Mouse (Mus musculus) stomach, embryonic 14.5 days (tissue): ENCODE results near the gene Abca9. TPM values are rescaled to one million over a fixed set of nuclear protein-coding genes. Genes with fewer than 3 reads are reported as not detected.

Source experiments
- ATAC-seq: fragments of 200-750 bp; cut with Nextera tagmentation; 2 replicates; pipeline ENCODE4 v1.8.0; 2017; ENCODE audit warnings: low read depth, moderate TSS enrichment; ENCODE audit not compliant: insufficient number of reproducible peaks, insufficient read depth, low FRiP score
- H3K27ac ChIP-seq: fragments of 300-500 bp; sonication (generic); 2 replicates; pipeline ENCODE4 v1.5.1; 2014; ENCODE audit warnings: mild to moderate bottlenecking, low read length, moderate library complexity, mixed read lengths
- H3K27me3 ChIP-seq: fragments of 300-500 bp; sonication (generic); 2 replicates; pipeline ENCODE4 v1.6.1; 2014; ENCODE audit warnings: low read length, control low read depth, mixed read lengths; ENCODE audit not compliant: control insufficient read depth, insufficient read depth
- H3K36me3 ChIP-seq: fragments of 300-500 bp; sonication (generic); 2 replicates; pipeline ENCODE4 v1.6.1; 2014; ENCODE audit warnings: mild to moderate bottlenecking, control low read depth, low read length, moderate library complexity, mixed read lengths; ENCODE audit not compliant: control insufficient read depth, insufficient read depth
- H3K4me1 ChIP-seq: fragments of 300-500 bp; sonication (generic); 2 replicates; pipeline ENCODE4 v1.6.1; 2014; ENCODE audit warnings: low read length, control low read depth, mixed read lengths; ENCODE audit not compliant: control insufficient read depth, insufficient read depth
- H3K4me2 ChIP-seq: fragments of 300-500 bp; sonication (generic); replicated peaks from 2 replicates; pipeline ENCODE4 v1.6.1; 2014; ENCODE audit warnings: low read depth, low read length, control low read depth
- H3K4me3 ChIP-seq: fragments of 300-500 bp; sonication (generic); 2 replicates; pipeline ENCODE4 v1.5.1; 2014; ENCODE audit warnings: low read depth, low read length, control low read depth
- H3K9ac ChIP-seq: fragments of 300-500 bp; sonication (generic); replicated peaks from 2 replicates; pipeline ENCODE4 v1.6.1; 2014; ENCODE audit warnings: low read depth, mild to moderate bottlenecking, control low read depth, low read length, moderate library complexity, mixed read lengths
- H3K9me3 ChIP-seq: fragments of 300-500 bp; sonication (generic); 2 replicates; pipeline ENCODE4 v1.6.1; 2016; ENCODE audit warnings: low read depth, low read length, control low read depth; ENCODE audit not compliant: control insufficient read depth
- WGBS: fragments of 180-500 bp; shearing (Covaris S2); extraction: QIAGEN DNeasy Blood & Tissue Kit; methylation state at CpG from one replicate; pipeline ENCODE4 v1.1.7; 2014; 5-methylcytosine and 5-hydroxymethylcytosine counted together
- polyA plus RNA-seq: library from polyadenylated mRNA; unstranded; fragments of >200 nt; fragmentation: Nextera tagmentation; extraction: Ambion mirVana; gene quantifications from 2 replicates; pipeline ENCODE4 v1.2.1, GENCODE M21; 2014

The Abca9 gene
- polyA plus RNA-seq, 1 experiment from 2014 or later, result 1.6 TPM

- Histone ChIP-seq H3K36me3 (no peaks in the 10 kb centered on the region), H3K27me3 (no peaks in the 10 kb centered on the region), H3K4me3 (no peak overlapping the region), H3K27ac (no peak overlapping the region), H3K4me1 (no peaks in the 10 kb centered on the region), H3K4me2 (no peak overlapping the region), H3K9me3 (no peaks in the 10 kb centered on the region), H3K9ac (no peak overlapping the region)
- WGBS, result 55% methylated on average over 6 of the region's 6 CpGs
- no peak for ATAC-seq
Observed at GRCm38 (mm10) chr11:110097465-110097864, 70.5 kb downstream of the Abca9 start.

- Histone ChIP-seq H3K9me3 (no peaks in the 10 kb centered on the region), H3K36me3 (no peaks in the 10 kb centered on the region), H3K27me3 (no peaks in the 10 kb centered on the region), H3K27ac (no peak within 1 kb of the TSS), H3K9ac (no peak within 1 kb of the TSS), H3K4me1 (no peaks in the 10 kb centered on the region), H3K4me3 (no peak within 1 kb of the TSS), H3K4me2 (no peak within 1 kb of the TSS)
- no peak for ATAC-seq
- WGBS, result 69% methylated on average over 5 of the region's 5 CpGs
Observed at GRCm38 (mm10) chr11:110095858-110096257, 72.1 kb downstream of the Abca9 start, which contains the start of gene Abca8a. TSS of gene Abca8a (minus strand) at chr11:110095978.

GRCm38 (mm10) chr11:110094846-110095380 is 73.1 kb downstream of the Abca9 start:
- no peak for ATAC-seq
- H3K4me1 ChIP-seq, result no peaks in the 10 kb centered on the region
- no peak overlapping the region for H3K4me3 ChIP-seq
- no peak overlapping the region for H3K9ac ChIP-seq
- no peak overlapping the region for H3K4me2 ChIP-seq
- no peaks in the 10 kb centered on the region for H3K9me3 ChIP-seq
- no peaks in the 10 kb centered on the region for H3K36me3 ChIP-seq
- no peaks in the 10 kb centered on the region for H3K27me3 ChIP-seq
- 71% methylated on average over 7 of the region's 7 CpGs for WGBS
- no peak overlapping the region for H3K27ac ChIP-seq

GRCm38 (mm10) chr11:110094236-110094635 is 73.8 kb downstream of the Abca9 start:
- no peaks in the 10 kb centered on the region for H3K9me3 ChIP-seq
- no peak overlapping the region for H3K27ac ChIP-seq
- ATAC-seq, result no peak
- H3K9ac ChIP-seq, result no peak overlapping the region
- no peaks in the 10 kb centered on the region for H3K36me3 ChIP-seq
- no peak overlapping the region for H3K4me2 ChIP-seq
- no peaks in the 10 kb centered on the region for H3K27me3 ChIP-seq
- H3K4me3 ChIP-seq, result no peak overlapping the region
- WGBS, result 76% methylated on average over 3 of the region's 3 CpGs
- H3K4me1 ChIP-seq, result no peaks in the 10 kb centered on the region

- 66% methylated on average over 2 of the region's 2 CpGs for WGBS
Observed at GRCm38 (mm10) chr11:110091328-110091727, 76.7 kb downstream of the Abca9 start.

GRCm38 (mm10) chr11:110072158-110072557 is 95.8 kb downstream of the Abca9 start:
- no peaks in the 10 kb centered on the region for H3K36me3 ChIP-seq
- H3K4me1 ChIP-seq, result no peaks in the 10 kb centered on the region
- 73% methylated on average over 3 of the region's 3 CpGs for WGBS
- no peak overlapping the region for H3K9ac ChIP-seq
- H3K4me2 ChIP-seq, result no peak overlapping the region
- no peak overlapping the region for H3K27ac ChIP-seq
- no peaks in the 10 kb centered on the region for H3K9me3 ChIP-seq
- no peak for ATAC-seq
- no peaks in the 10 kb centered on the region for H3K27me3 ChIP-seq
- no peak overlapping the region for H3K4me3 ChIP-seq

More at GRCm38 (mm10) chr11:110091328-110091727, 76.7 kb downstream of the Abca9 start:
- no peak overlapping the region for H3K4me3 ChIP-seq
- no peak overlapping the region for H3K4me2 ChIP-seq
- H3K4me1 ChIP-seq, result no peaks in the 10 kb centered on the region
- H3K9me3 ChIP-seq, result no peaks in the 10 kb centered on the region
- H3K9ac ChIP-seq, result no peak overlapping the region
- H3K27me3 ChIP-seq, result no peaks in the 10 kb centered on the region
- ATAC-seq, result no peak
- no peaks in the 10 kb centered on the region for H3K36me3 ChIP-seq
- H3K27ac ChIP-seq, result no peak overlapping the region

- no peaks in the 10 kb centered on the region for H3K9me3 ChIP-seq
- no peak overlapping the region for H3K27ac ChIP-seq
- H3K36me3 ChIP-seq, result no peaks in the 10 kb centered on the region
- ATAC-seq, result no peak
- H3K4me2 ChIP-seq, result no peak overlapping the region
- no peak overlapping the region for H3K4me3 ChIP-seq
- no peaks in the 10 kb centered on the region for H3K27me3 ChIP-seq
- WGBS, result 58% methylated on average over 4 of the region's 4 CpGs
- no peak overlapping the region for H3K9ac ChIP-seq
- H3K4me1 ChIP-seq, result no peaks in the 10 kb centered on the region
Observed at GRCm38 (mm10) chr11:110061032-110061431, 107.0 kb downstream of the Abca9 start.

GRCm38 (mm10) chr11:110060127-110060526 is 107.9 kb downstream of the Abca9 start:
- H3K27me3 ChIP-seq, result no peaks in the 10 kb centered on the region
- whole genome bisulfite sequencing, result 59% methylated on average over 2 of the region's 2 CpGs
- H3K4me1 ChIP-seq, result no peaks in the 10 kb centered on the region
- no peak overlapping the region for H3K9ac ChIP-seq
- ATAC-seq, result no peak
- H3K36me3 ChIP-seq, result no peaks in the 10 kb centered on the region
- no peak overlapping the region for H3K4me3 ChIP-seq
- H3K27ac ChIP-seq, result no peak overlapping the region
- no peak overlapping the region for H3K4me2 ChIP-seq
- H3K9me3 ChIP-seq, result no peaks in the 10 kb centered on the region

GRCm38 (mm10) chr11:110053681-110054080 is 114.3 kb downstream of the Abca9 start:
- H3K4me3 ChIP-seq, result no peak overlapping the region
- H3K4me2 ChIP-seq, result no peak overlapping the region
- H3K27ac ChIP-seq, result no peak overlapping the region
- H3K9me3 ChIP-seq, result no peaks in the 10 kb centered on the region
- no peaks in the 10 kb centered on the region for H3K4me1 ChIP-seq
- no peaks in the 10 kb centered on the region for H3K27me3 ChIP-seq
- WGBS, result 40% methylated on average over 3 of the region's 3 CpGs
- no peak overlapping the region for H3K9ac ChIP-seq
- no peak for ATAC-seq
- H3K36me3 ChIP-seq, result no peaks in the 10 kb centered on the region
